Comparison of ENCODE assay signal across 8 mouse cellular contexts in the genomic region with DNA sequence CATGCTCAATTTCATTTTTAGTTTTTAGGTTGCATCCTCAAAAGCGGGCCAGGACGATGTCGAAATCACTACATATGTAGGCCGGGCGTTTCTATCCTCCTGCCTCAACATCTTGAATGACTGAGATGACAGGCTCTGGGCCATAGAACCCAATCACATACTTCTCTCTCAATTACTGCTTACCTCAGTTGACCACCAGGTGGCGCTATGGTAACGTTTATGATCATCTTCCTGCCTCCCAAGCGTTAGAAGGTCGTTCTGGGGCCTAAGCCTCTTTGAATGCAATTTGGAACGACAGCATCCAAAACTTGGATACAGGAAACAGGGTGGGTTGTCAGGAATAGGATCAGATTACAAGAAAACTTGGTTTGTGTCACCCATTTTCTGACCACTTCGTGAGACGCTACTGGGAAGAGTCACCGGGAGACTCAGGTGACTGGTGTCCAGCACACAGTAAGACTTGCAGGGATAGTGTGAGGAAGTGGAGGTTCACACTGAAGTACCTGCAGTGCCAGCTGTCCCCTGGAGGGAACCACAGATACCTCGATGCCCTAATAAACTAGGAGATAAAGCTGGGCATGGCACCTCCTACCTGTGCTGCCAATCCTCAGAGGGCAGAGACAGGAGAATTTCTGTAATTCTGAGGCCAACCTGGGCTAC. TPM values are rescaled to one million over a fixed set of nuclear protein-coding genes. Genes with fewer than 3 reads are reported as not detected.
DNase-seq lines count a peak whose midpoint lies in the region; ATAC-seq and TF ChIP-seq lines count a peak whose summit lies in the region.

No protein-coding gene starts in this region.

- H3K9ac ChIP-seq in embryonic facial prominence, embryonic 12.5 days, result no peak overlapping the region
- no peak overlapping the region for H3K9ac ChIP-seq in kidney, embryonic 15.5 days
- H3K9ac ChIP-seq in liver, embryonic 11.5 days (ENCODE audit: low read depth, low read length), result no peak overlapping the region

- H3K27me3 ChIP-seq in embryonic facial prominence, embryonic 12.5 days, result no peaks in the 10 kb centered on the region
- no peaks in the 10 kb centered on the region for H3K27me3 ChIP-seq in heart, embryonic 10.5 days (ENCODE audit: insufficient read depth, poor library complexity, severe bottlenecking)
- H3K27me3 ChIP-seq in kidney, embryonic 15.5 days, result no peaks in the 10 kb centered on the region
- H3K27me3 ChIP-seq in liver, embryonic 11.5 days (replicated peaks; ENCODE audit: control insufficient read depth, insufficient read depth, low read length), result no peaks in the 10 kb centered on the region
- no peaks in the 10 kb centered on the region for H3K27me3 ChIP-seq in testis, adult 2 months (ENCODE audit: control insufficient read depth, insufficient read depth, low read length)

- DNase-seq in CD8-positive naive resting alpha-beta T cell, adult 2 months (ENCODE audit: low read depth in 2 of 2, low spot score in 2 of 2), result peak; percentile 78 to 81
- peak; percentile 83 to 86 for DNase-seq in adrenal gland, postnatal 36 days
- DNase-seq in heart, embryonic 10.5 days (ENCODE audit: low spot score), result peak; percentile 91
- no peak for DNase-seq in liver, embryonic 11.5 days (ENCODE audit: low spot score)
- DNase-seq in neural tube, embryonic 10.5 days (ENCODE audit: extremely low spot score, low spot score), result peak; percentile 88

- no peaks in the 10 kb centered on the region for H3K4me1 ChIP-seq in embryonic facial prominence, embryonic 12.5 days
- no peaks in the 10 kb centered on the region for H3K4me1 ChIP-seq in heart, embryonic 10.5 days
- H3K4me1 ChIP-seq in kidney, embryonic 15.5 days, result peaks cover 13% of the 10 kb centered on the region; the same call in 1 of the 2 replicates
- no peaks in the 10 kb centered on the region for H3K4me1 ChIP-seq in liver, embryonic 11.5 days (replicated peaks; ENCODE audit: control insufficient read depth, insufficient read depth, low read length)
- peaks cover 9% of the 10 kb centered on the region for H3K4me1 ChIP-seq in testis, adult 2 months (ENCODE audit: control insufficient read depth, insufficient read depth, low read length)

- no peak overlapping the region for H3K4me3 ChIP-seq in embryonic facial prominence, embryonic 12.5 days
- no peak overlapping the region for H3K4me3 ChIP-seq in heart, embryonic 10.5 days
- no peak overlapping the region for H3K4me3 ChIP-seq in kidney, embryonic 15.5 days (replicated peaks)
- no peak overlapping the region for H3K4me3 ChIP-seq in liver, embryonic 11.5 days (ENCODE audit: low read depth, low read length)
- peak overlapping the region; percentile 78 for H3K4me3 ChIP-seq in testis, adult 2 months (ENCODE audit: control insufficient read depth, low read depth, low read length)

- no peaks in the 10 kb centered on the region for H3K9me3 ChIP-seq in embryonic facial prominence, embryonic 12.5 days
- H3K9me3 ChIP-seq in heart, embryonic 10.5 days, result no peaks in the 10 kb centered on the region
- H3K9me3 ChIP-seq in kidney, embryonic 15.5 days (replicated peaks), result no peaks in the 10 kb centered on the region
- H3K9me3 ChIP-seq in liver, embryonic 11.5 days (ENCODE audit: control insufficient read depth, low read length), result no peaks in the 10 kb centered on the region

- H3K4me2 ChIP-seq in embryonic facial prominence, embryonic 12.5 days (replicated peaks), result no peak overlapping the region
- H3K4me2 ChIP-seq in kidney, embryonic 15.5 days, result no peak overlapping the region
- H3K4me2 ChIP-seq in liver, embryonic 11.5 days, result no peak overlapping the region

- WGBS in embryonic facial prominence, embryonic 12.5 days, result 16% methylated on average over 14 of the region's 14 CpGs
- 17% methylated on average over 14 of the region's 14 CpGs for WGBS in heart, embryonic 10.5 days
- WGBS in kidney, embryonic 15.5 days, result 16% methylated on average over 14 of the region's 14 CpGs
- 17% methylated on average over 14 of the region's 14 CpGs for WGBS in liver, embryonic 11.5 days

- peak; percentile 36; the same call in 1 of the 2 replicates for ATAC-seq in embryonic facial prominence, embryonic 12.5 days (ENCODE audit: insufficient number of reproducible peaks, insufficient read depth, low FRiP score, low TSS enrichment)
- ATAC-seq in kidney, embryonic 15.5 days (replicated peaks; ENCODE audit: low FRiP score), result peak; percentile 55
- peak; percentile 64 for ATAC-seq in liver, embryonic 11.5 days (replicated peaks; ENCODE audit: low FRiP score)

- TF ChIP-seq CTCF in testis, adult 2 months (IDR thresholded peaks at IDR 0.05; ENCODE audit: control insufficient read depth, insufficient read depth, insufficient replicate concordance, low read depth, low read length), result peak; percentile 43; the same call in 1 of the 2 replicates

- H3K27ac ChIP-seq in embryonic facial prominence, embryonic 12.5 days, result no peak overlapping the region
- no peak overlapping the region for H3K27ac ChIP-seq in heart, embryonic 10.5 days
- no peak overlapping the region for H3K27ac ChIP-seq in kidney, embryonic 15.5 days
- H3K27ac ChIP-seq in liver, embryonic 11.5 days (ENCODE audit: low read depth, low read length), result no peak overlapping the region
- H3K27ac ChIP-seq in testis, adult 2 months (ENCODE audit: control insufficient read depth, insufficient read depth, low read depth, low read length), result peak overlapping the region; percentile 60

- TF ChIP-seq POLR2A in testis, adult 2 months (IDR thresholded peaks at IDR 0.05; ENCODE audit: control insufficient read depth, low read depth, low read length), result no peak

- H3K36me3 ChIP-seq in embryonic facial prominence, embryonic 12.5 days, result no peaks in the 10 kb centered on the region
- H3K36me3 ChIP-seq in heart, embryonic 10.5 days, result no peaks in the 10 kb centered on the region
- no peaks in the 10 kb centered on the region for H3K36me3 ChIP-seq in kidney, embryonic 15.5 days
- no peaks in the 10 kb centered on the region for H3K36me3 ChIP-seq in liver, embryonic 11.5 days (ENCODE audit: control insufficient read depth, insufficient read depth, low read length)
- no peaks in the 10 kb centered on the region for H3K36me3 ChIP-seq in testis, adult 2 months (ENCODE audit: control insufficient read depth, insufficient read depth, low read length)

RNA-seq across cellular contexts. Expression of a gene that starts 8.2 kb away (rescaled TPM):
- total RNA-seq in adrenal gland, postnatal 36 days (2021), result 100 to 1,000 TPM; 232 to 251 TPM
- polyA plus RNA-seq in embryonic facial prominence, embryonic 12.5 days (2016; fragmentation: Nextera tagmentation; extraction: Ambion mirVana), result 123 and 134 TPM in 2 replicates
- 114 and 117 TPM in 2 replicates for polyA plus RNA-seq in heart, embryonic 10.5 days (2016; fragmentation: Nextera tagmentation; extraction: Ambion mirVana)
- 116 and 124 TPM in 2 replicates for polyA plus RNA-seq in kidney, embryonic 15.5 days (2015; fragmentation: Nextera tagmentation; extraction: Ambion mirVana)
- 147 and 169 TPM in 2 replicates for polyA plus RNA-seq in liver, embryonic 11.5 days (2014; fragmentation: Nextera tagmentation; extraction: Ambion mirVana)
- 433 and 509 TPM in 2 replicates for polyA plus RNA-seq in testis, adult 2 months (2012; rRNA removed)

RNA-seq across cellular contexts. Expression of a gene that starts 12.4 kb away (rescaled TPM):
- 10 to 100 TPM; 21.9 to 32.4 TPM for total RNA-seq in adrenal gland, postnatal 36 days (2021)
- 15.9 and 16.6 TPM in 2 replicates for polyA plus RNA-seq in embryonic facial prominence, embryonic 12.5 days (2016; fragmentation: Nextera tagmentation; extraction: Ambion mirVana)
- polyA plus RNA-seq in heart, embryonic 10.5 days (2016; fragmentation: Nextera tagmentation; extraction: Ambion mirVana), result 1.7 and 2.2 TPM in 2 replicates
- 7.7 and 9.2 TPM in 2 replicates for polyA plus RNA-seq in kidney, embryonic 15.5 days (2015; fragmentation: Nextera tagmentation; extraction: Ambion mirVana)
- 0.58 and 0.80 TPM in 2 replicates for polyA plus RNA-seq in liver, embryonic 11.5 days (2014; fragmentation: Nextera tagmentation; extraction: Ambion mirVana)
- polyA plus RNA-seq in testis, adult 2 months (2012; rRNA removed), result 34.2 and 41.6 TPM in 2 replicates

RNA-seq across cellular contexts. Expression of a gene that starts 25.8 kb away (rescaled TPM):
- total RNA-seq in adrenal gland, postnatal 36 days (2021), result 1 to 10 TPM; 1.2 to 2.0 TPM
- polyA plus RNA-seq in embryonic facial prominence, embryonic 12.5 days (2016; fragmentation: Nextera tagmentation; extraction: Ambion mirVana), result 1.7 and 2.2 TPM in 2 replicates
- 0.15 and 0.51 TPM in 2 replicates for polyA plus RNA-seq in heart, embryonic 10.5 days (2016; fragmentation: Nextera tagmentation; extraction: Ambion mirVana)
- 1.5 and 2.1 TPM in 2 replicates for polyA plus RNA-seq in kidney, embryonic 15.5 days (2015; fragmentation: Nextera tagmentation; extraction: Ambion mirVana)
- polyA plus RNA-seq in liver, embryonic 11.5 days (2014; fragmentation: Nextera tagmentation; extraction: Ambion mirVana), result 1.2 and 1.3 TPM in 2 replicates
- 0.20 and 0.26 TPM in 2 replicates for polyA plus RNA-seq in testis, adult 2 months (2012; rRNA removed)

RNA-seq across cellular contexts. Expression of a gene that starts 27.4 kb away (rescaled TPM):
- total RNA-seq in adrenal gland, postnatal 36 days (2021), result 1 to 10 TPM; 3.9 to 4.4 TPM
- polyA plus RNA-seq in embryonic facial prominence, embryonic 12.5 days (2016; fragmentation: Nextera tagmentation; extraction: Ambion mirVana), result 2.8 and 3.6 TPM in 2 replicates
- polyA plus RNA-seq in heart, embryonic 10.5 days (2016; fragmentation: Nextera tagmentation; extraction: Ambion mirVana), result 0.16 and 0.30 TPM in 2 replicates
- 0.58 and 0.90 TPM in 2 replicates for polyA plus RNA-seq in kidney, embryonic 15.5 days (2015; fragmentation: Nextera tagmentation; extraction: Ambion mirVana)
- polyA plus RNA-seq in liver, embryonic 11.5 days (2014; fragmentation: Nextera tagmentation; extraction: Ambion mirVana), result 0.18 and 0.52 TPM in 2 replicates
- polyA plus RNA-seq in testis, adult 2 months (2012; rRNA removed), result 7.6 and 7.8 TPM in 2 replicates

RNA-seq across cellular contexts. Expression of a gene that starts 40.5 kb away (rescaled TPM):
- total RNA-seq in adrenal gland, postnatal 36 days (2021), result under 1 TPM in 1 of 2 experiments, not detected in 1; 0.89 TPM
- 21.5 and 22.7 TPM in 2 replicates for polyA plus RNA-seq in embryonic facial prominence, embryonic 12.5 days (2016; fragmentation: Nextera tagmentation; extraction: Ambion mirVana)
- polyA plus RNA-seq in heart, embryonic 10.5 days (2016; fragmentation: Nextera tagmentation; extraction: Ambion mirVana), result 3.0 and 6.3 TPM in 2 replicates
- 6.8 and 7.8 TPM in 2 replicates for polyA plus RNA-seq in kidney, embryonic 15.5 days (2015; fragmentation: Nextera tagmentation; extraction: Ambion mirVana)
- 1.8 and 3.3 TPM in 2 replicates for polyA plus RNA-seq in liver, embryonic 11.5 days (2014; fragmentation: Nextera tagmentation; extraction: Ambion mirVana)
- 9.5 and 10.3 TPM in 2 replicates for polyA plus RNA-seq in testis, adult 2 months (2012; rRNA removed)
